Mouse (Mus musculus) urinary bladder, postnatal 14 days (tissue): ENCODE results near the gene Mef2c.
A peak's percentile ranks its signal among the peaks of the same experiment; 100 is the strongest.

ENCODE experiments used
- DNase-seq: peaks from one replicate; pipeline ENCODE4 v3.0.0; 2021; ENCODE audit warnings: low spot score

Gene Mef2c

DNA sequence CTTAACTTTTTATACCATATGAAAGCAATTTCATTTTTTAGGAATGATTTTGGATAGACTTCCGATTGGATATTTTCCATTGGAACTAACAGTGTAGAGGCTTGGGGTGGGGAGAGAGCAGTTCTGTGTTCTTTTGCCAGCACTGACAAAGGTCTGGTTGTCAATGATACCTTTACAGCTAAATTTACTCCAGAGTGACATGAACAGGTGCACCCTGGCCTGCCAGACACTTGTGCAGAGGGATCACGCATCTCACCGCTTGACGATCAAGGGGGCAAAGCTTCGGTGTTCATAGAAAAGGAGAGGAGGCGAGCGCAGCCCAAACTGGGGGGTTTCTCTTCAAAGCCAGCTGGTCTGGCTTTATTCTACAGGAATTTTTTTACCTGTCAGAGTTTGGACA, at the start of gene Mef2c:
Gene Mef2c (plus strand): TSS at position 116 of the 400 bp plus-strand sequence.
- DNase-seq, result no peak

DNA sequence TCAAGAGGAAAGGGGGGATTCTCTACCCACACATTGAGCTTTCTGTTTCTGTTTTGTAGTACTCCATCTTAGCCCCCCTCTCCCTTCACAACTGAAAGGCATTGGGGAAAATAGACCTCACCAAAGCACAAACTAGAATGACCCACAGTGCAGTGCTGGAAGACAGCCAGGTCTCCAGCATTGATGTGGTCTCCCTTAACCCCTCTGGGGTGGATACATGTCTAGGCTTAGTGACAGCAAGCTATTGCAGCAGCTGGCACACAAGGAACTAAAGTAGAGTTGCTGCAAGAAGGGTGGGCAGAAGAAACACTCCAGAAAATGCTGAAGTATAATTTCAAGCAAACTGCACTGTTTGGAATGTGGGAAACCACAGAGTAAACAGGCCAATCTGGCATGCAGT, 45.1 kb upstream of the Mef2c start:
- no peak for DNase-seq

DNA sequence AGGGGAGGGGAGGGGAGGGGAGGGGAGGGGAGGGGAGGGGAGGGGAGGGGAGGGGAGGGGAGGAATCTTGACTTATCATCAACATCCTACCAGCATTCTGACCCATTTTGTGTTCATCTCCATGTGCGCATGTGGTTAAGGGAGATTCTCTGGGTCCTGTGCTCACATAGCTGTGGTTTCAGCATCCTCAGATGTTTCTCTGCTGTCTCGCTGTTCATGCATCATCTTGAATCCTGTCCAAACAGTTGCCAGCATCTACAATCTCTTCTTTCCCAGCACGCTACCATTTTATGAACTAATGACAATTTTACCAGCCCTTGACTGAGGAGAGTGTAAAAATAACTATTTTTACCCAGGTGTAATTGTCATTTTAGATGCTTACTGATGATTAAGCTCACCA, 44.2 kb upstream of the Mef2c start:
- no peak for DNase-seq

DNA sequence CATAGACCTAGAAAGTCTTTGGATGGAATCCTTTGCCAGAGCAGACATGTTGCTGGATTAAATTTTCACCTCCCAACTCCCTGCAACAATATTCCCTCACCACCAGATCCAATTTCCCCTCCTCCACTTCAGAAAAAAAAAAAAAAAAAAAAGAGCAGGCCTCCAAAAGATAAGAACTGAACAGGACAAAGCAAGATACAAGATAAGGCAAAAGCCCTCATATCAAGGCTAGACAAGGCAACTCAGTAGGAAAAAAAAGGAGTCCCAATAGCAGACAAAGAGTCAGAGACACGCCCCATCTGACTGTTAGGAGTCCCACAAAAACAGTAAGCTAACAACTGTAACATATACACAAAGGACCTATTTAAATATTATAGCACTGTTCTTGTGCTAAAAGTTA, 43.2 kb upstream of the Mef2c start:
- DNase-seq, result no peak

DNA sequence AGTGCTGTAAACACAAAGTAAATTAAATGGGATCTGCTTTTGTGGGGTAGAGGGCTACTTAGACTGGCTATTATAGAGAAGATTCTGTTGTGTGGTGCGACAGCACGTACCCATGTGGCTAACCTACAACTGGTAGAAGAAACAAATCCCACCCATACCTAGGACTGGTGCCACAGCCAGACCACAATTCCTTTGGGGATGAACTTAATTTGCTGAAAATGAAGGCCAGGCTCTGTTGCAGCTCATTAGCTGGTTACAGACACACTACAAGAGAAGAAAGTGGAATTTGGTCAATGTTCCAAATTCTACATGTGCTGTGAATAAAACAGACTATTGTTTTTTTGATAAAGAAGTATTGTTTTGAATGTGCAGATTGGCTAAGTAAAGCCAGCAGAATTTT, 42.3 kb upstream of the Mef2c start:
- DNase-seq, result no peak

DNA sequence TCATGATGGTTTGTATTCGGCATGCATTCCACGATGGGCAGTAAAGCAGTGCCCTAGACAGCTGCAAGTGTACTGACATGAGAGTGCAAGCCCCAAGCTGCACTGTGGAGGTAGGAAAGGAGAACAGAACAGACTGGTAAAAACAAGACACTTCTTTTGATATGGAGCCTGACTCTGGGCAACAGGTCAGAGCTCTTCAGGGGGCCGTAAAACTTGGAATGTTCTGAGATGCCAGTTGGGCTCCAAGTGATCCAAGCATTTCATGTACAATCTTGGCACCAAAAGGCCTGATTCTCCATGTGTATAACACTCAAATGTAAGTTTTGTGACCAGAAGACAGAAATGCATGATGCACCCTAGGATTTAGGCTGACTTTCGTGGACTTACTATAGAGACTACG, 37.1 kb upstream of the Mef2c start:
- DNase-seq, result no peak

DNA sequence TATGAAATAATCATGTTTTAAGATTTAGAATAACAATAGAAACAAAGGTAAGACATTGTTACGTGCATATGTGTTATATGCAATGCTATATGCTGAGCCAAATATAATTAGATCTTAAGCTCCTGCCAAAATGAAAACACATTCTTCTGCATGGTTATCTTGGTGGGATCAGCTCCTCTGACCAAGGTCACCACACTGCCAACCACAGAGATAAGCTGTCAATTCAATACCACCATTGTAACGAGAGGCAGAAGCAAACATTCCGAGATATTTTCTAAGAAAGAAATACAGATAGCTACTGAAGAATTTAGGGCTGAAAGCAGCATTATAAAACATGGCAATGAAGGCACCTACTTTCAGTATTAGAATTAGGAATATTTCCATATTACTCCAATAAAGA, 35.0 kb upstream of the Mef2c start:
- DNase-seq, result no peak

DNA sequence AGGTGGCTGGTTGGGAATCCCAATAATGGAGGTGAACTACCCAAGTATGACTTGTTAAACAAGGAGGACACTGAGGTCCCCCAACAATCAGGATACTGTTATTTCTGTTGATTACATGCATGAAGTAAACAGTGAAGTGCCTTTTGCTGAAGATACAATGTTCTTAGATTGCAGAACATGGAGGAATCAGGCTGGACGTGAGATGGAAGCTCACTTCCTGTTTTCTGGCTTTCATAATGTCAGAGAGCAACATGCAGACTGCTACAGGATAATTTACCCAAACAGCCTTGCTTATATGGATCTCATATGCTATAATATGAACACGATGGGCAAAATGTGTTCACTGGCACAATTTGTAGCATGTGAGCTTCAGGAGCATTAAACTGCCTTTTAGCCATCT, 30.1 kb upstream of the Mef2c start:
- DNase-seq, result no peak

DNA sequence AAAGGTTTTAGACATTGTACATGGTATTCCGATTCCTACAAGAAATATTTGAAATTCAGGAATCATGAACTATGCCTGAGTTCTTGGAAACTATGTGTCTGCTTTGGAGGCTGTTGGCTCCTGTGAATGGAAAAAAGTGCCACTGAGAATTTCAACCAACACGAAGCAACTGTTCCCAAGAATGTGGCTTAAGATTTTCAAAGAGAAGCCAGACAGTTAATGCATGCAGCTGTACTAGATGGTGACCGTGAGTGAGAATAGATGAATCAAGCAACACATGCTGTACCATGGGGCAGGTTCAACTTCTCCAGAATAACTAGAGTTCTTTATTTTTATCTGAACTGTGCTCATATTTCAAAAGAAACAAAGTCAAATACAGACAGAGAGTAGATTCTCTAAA, 23.4 kb upstream of the Mef2c start:
- DNase-seq, result no peak

DNA sequence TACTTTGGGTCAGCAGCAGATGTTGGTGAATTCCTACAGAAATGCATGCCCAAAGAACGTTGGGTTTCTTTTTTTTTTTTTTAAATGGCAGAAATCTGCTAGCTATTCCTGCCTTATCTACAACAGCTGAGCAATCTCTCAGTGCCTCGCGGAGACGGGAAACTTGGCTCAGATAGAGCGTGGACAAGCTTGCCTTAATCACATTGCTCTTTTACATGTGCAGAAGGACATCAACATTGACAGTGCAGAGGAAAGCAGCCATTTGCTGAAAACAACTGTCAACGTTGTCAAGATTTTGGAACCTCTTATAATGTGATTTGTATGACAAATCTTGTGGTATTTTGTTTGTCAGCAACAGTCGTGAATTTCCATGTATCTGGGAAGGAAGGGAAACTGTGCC, 22.5 kb upstream of the Mef2c start:
- no peak for DNase-seq

DNA sequence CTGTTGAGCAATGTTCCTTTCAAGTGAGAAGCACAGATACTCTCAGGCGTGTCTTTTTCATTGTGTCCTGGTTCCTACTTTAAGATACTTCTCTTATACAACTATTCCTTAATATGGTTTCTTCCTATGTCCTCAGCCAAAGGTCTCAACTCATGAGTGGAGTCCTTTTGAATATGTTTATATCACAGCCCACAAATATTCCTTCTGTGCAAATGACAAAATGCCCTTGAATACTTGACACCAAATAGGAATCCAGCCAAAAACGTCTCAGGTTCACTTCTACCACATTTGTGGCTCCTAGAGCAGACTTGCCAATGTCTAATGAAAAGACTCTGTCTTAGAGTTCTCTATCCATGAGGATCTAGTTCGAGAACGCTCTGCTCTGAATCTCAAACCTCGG, 21.7 kb upstream of the Mef2c start:
- no peak for DNase-seq

DNA sequence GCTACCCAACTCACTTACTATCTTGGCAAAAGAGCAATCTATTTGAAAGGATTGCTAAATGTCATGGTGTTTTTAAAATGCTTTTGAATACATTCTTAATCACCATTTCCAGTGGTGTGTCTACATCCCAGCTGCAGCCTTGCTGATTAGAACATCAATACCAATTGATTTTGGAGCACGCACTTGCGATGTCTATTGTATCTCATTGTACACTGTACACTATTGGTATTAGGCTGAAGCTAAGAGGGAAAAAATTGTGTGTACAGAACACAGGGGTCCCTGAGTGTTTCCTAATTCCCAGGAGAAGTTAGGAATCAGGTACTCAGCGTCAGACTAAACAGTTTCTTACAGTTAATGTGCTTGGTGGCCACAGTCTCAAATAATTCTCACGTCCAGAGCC, 19.6 kb upstream of the Mef2c start:
- no peak for DNase-seq

DNA sequence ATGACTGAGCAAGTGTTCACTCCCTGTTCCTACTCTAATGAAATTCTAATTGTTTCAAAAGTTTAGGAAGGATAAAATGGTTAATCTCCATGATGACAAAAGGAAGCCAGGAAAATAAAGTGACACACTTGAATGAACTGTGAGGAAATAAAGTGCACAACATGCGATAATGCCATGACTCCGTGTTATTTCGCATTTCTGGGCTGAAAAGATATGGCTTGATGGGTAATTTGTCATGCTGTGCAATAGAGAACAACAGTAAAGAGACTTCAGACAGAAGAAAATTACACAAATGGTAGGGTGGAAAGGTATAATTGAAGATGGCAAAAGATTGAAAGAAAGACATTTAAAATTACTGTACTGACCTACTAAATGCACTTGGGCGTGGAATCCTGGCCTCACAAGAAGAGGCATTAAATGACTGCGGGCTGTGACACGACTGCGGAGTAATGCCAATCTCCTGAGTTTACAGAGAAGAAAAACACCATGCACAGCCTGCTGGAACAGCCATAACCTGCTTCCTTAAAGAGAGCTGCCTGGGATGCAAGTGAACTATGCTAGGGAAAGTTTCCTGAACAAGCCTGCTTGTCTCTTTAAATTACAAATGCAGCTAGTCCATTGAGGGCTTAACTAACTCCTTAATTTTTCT, 19.0 kb upstream of the Mef2c start:
- no peak for DNase-seq

DNA sequence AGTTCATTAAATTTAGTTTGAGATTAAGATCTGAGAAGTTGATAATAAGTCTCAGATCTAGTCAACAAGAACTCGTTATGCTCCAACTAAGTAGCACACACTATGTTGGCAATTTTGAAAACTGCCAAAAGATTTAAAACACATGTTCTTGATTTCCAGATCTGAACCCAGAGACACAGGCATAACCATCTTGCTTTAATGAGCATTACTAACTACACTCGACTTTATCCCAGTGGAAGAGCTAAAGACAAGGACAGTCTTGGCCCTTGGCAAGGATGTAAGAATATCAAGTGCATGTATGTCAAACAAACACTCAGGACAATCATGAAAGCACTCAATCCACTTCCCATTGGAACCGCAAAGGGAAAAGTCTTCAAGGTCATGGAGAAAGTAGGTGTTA, 11.8 kb upstream of the Mef2c start:
- DNase-seq, result no peak

DNA sequence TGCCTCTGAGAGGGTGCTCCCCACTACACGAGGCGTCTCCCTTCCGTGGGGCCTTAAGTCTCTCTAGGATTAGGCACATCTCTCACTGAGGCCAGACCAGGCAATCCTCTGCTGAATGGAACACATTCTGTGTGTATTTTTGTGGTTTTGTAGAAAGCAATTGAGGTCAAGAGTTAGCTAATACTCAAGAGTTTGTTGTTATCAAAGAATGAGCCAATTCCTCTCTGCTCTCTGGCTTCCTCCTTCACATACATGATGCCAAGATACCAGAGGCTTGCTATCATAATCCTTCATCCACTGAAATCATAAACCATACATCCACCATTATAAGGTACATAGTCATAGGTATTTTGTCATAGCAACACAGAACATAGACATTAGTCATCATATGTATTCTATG, 6.1 kb upstream of the Mef2c start:
- DNase-seq, result no peak

DNA sequence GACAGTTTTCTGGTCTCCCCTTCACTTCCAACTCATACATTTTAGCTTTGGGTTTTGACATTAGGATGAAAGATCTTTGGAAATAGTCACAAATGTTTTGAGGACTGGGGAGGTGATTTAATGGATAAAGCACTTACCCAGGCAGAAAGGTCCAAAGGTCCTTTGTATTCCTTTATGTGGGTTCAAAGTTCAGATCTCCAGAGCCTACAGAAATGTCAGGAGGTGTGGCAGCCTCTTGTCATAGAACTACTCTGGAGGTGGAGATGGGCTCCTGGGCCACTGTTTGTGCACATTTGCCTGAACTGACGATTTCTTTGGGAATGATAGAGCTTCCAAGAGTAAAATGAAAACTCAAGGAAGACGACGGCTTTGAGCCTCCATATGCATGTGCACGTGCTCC, 4.3 kb upstream of the Mef2c start:
- DNase-seq, result no peak

DNA sequence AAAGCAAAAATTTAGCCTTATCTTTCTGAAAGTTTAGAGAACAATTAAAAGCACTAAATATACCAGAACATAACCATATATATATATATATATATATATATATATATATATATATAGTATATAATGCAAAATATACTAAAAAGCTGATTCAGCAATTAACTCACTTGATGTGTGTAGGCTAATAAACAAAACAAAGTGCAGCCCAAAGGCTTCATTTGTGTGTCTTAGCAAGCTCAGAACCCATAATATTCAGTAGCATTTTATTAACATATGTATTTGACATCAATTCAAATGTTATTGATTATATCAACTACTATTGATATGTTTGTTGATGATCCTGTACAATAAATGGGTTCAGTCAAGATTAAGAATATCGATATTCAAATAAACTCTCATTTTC, 3.9 kb downstream of the Mef2c start:
- no peak for DNase-seq

DNA sequence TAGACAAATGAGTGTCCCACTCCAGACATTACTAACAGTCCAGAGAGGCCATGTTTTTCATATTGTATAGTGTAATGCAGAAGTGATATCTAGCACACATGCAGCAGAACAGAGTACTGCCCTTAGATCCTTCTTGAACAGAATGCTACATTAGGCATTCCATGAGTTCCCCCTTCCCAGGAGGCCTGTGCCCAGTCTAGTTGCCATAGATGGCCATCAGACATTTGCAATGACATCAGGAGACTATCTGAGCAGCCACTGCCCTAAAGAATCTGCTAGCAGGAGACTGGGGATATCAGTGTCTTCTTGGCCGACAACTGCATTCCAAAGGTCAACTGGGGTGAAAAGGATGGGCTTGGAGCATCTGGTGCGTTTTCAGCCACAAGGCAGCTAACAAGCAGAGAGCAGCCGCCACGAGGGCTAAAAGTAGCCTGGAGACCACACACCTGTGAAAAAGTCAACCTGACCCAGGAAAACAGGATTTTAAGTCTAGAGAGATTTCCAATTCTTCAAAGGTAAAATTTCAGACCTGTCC, 11.2 kb downstream of the Mef2c start:
- no peak for DNase-seq

DNA sequence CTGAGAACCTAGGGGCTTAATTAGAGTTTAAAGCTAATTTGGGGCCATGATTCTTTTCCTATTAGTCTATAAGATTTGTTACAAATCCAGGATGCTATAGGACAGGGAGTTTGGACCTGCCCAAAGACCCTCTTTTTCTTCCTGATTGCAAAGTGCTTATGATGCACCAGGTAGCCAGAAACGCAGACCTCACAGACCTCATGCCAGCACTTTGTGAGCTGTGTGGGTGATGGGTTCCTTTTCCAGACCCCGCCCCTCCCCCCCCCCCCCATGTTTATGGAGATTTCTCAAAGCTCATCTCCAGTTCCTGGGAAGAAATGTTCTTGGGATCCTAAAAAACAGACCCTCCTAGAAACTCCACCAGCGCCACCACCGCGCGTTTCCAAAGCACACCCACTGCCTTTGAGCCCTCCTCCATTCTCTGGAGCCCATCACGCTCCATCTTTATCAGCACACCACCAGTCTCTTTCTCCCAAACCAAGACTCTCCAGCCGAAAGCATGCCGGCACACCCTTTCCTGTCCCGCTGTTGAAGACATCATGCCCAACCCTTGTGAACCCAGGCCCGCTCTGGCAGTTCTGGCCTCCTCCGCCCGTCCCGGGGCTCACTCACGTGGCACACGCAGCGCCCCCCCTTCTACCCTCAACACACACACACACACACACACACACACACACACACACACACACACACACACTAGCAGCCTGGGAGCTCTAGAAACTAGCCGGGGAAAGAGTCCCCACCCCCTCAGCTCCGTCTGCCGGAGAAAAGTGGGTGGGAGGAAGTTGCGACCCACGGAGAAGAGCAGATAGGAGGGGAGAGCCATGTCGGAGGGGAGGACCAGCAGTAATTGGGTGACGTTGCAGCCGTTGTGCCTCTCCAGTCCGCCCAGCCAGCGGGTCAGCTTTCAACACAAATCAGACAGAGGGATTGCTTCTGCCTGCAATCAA, 14.1 kb downstream of the Mef2c start:
- DNase-seq, result peak; percentile 48

DNA sequence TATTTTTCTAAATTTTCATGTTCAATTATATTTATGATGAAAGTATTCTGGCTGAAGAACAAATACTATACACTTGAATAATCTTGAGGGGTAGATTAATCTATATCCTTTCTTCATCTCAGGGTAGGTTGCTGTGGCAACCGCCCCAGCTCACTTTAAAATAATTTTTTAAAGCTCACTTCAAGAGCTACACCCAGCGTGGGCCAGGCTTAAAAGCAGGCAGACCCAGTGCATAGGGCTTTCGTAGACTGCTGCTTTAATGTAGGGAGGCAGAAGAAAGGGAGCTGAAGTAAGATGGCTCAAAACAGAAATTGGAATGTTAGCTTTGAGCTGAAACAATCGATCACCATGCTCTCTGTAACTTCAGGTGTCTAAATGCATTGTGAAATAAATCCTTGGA, 17.0 kb downstream of the Mef2c start:
- DNase-seq, result no peak

DNA sequence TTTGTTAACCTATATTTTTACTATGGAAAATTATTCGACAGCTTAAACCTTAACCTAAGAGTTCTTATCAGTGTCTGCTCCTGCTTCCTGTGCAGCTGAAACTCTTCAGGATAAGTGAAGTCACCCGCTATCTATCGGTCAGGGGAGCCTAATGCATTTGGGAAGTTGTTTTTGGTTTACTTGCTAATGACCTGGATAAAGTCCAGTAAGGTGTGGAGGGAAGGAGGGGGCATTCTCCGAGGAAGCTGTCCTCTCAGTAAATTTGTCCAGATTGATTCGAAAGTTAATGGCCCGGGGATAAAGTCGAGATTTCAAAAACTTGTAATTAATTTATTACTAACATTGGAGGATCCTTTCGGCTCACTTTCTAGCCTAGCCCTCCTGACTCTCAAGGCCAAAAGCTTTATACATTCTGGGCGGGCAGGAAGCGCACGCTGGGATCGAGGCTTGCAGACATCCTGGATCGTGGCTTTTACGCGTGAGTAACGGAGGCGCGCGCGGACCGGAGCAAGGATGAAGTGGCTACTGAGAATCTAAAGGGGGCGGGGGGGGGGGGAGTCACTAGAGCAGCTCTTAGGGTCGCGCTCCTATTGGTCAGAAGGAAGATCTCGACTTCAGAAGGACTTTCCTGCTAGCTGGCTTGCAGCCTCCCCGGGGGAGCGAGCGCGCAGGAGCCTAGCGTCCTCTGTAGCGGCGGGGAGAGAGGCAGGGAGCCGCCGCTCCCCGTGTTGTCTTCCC, 19.6 kb downstream of the Mef2c start:
- DNase-seq, result peak; percentile 43

DNA sequence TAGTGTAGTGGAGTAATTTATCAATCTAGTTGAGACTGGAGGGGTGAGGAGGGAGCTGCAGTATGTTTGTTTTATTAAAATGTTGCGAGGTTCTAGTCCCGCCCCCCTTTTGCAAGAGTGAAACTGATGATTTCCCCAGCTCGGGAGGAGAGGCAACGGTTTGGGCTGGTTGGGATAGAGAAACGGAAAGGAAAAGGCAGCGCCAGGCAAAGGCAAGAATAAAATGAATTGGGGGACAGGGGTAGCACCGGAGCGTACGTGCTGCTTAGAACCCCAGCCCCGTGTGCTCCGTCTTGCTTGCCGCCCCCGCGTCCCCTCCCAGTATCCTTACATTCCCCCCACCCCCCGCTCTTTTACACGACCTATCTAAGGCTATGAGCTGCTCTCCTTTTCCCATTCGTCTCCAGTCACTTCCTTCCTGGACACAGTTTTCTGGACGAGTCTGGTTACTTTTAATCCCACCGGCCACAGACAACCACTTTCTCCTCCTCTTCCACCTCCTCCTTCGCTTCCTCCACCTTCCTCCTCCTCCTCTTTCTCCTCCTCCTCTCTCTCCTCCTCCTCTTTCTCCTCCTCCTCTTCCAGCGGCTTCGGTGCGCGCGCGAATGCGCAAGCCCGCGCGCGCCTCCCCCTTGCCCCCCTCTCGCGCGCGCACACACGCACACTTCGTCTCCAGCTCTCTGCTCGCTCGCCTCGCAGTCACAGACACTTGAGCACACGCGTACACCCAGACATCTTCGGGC, 20.5 kb downstream of the Mef2c start:
- peak; percentile 51 for DNase-seq
